Mouse (Mus musculus) telencephalon, adult 2 months (tissue): Measurements from ENCODE around the gene Mmp7.

Experiments
- DNase-seq: peaks from one replicate; pipeline ENCODE4 v3.0.0-alpha.2; 2011; ENCODE audit warnings: low read depth, low spot score

The Mmp7 gene

GRCm38 (mm10) chr9:7742696-7743095 lies 50.8 kb downstream of the Mmp7 start:
- no peak for DNase-seq

- DNase-seq: no peak
Observed at GRCm38 (mm10) chr9:7744156-7744555, 52.3 kb downstream of the Mmp7 start.

GRCm38 (mm10) chr9:7748881-7749280 lies 57.0 kb downstream of the Mmp7 start:
- no peak for DNase-seq
